Mouse (Mus musculus) hindbrain, embryonic 16.5 days (tissue): Measurements from ENCODE around the gene Hps3. TPM values are rescaled to one million over a fixed set of nuclear protein-coding genes. Genes with fewer than 3 reads are reported as not detected.

Source experiments
- polyA plus RNA-seq: library from polyadenylated mRNA; unstranded; fragments of >200 nt; fragmentation: Nextera tagmentation; extraction: Ambion mirVana; gene quantifications from 2 replicates; pipeline ENCODE4 v1.2.1, GENCODE M21; 2015

Gene Hps3
- polyA plus RNA-seq, 1 experiment from 2014 or later: 13.4 TPM

Other genes with a start within 250 kb of the Hps3 start
- gene Cp, start 78.3 kb downstream of the Hps3 start, polyA plus RNA-seq: 12.5 and 13.6 TPM in 2 replicates
- gene Hltf, start 22.5 kb upstream of the Hps3 start, polyA plus RNA-seq: 11.8 and 12.9 TPM in 2 replicates
- gene Gyg, start 120.0 kb upstream of the Hps3 start, polyA plus RNA-seq: 81.0 and 92.2 TPM in 2 replicates
- 1.8 TPM in 1 of 2 replicates, not detected in the other for gene Cpa3, start 206.9 kb upstream of the Hps3 start, polyA plus RNA-seq
- 0.45 and 0.48 TPM in 2 replicates for gene Cpb1, start 240.4 kb upstream of the Hps3 start, polyA plus RNA-seq